Mouse (Mus musculus) kidney, adult 2 months (tissue): ENCODE data around the gene Traf1.

ENCODE experiments used
- CTCF ChIP-seq: fragments of 200-500 bp; conservative IDR thresholded peaks from 2 replicates; pipeline ENCODE4 v1.5.1; 2011; ENCODE audit warnings: low read depth, mild to moderate bottlenecking, control low read depth, low read length, moderate library complexity, mixed read lengths; ENCODE audit not compliant: insufficient read depth, insufficient read length
- POLR2A ChIP-seq: fragments of 200-500 bp; IDR thresholded peaks from one replicate; pipeline ENCODE4 v1.6.1; 2011; ENCODE audit warnings: low read depth, low read length, control low read depth

GRCm38 (mm10) chr2:34960966-34961365 lies 606 bp downstream of the Traf1 start:
- no peak for TF ChIP-seq POLR2A
- no peak for TF ChIP-seq CTCF
